Mouse (Mus musculus) liver, embryonic 15.5 days (tissue): ENCODE measurements around the gene Tmco1. TPM values are rescaled to one million over a fixed set of nuclear protein-coding genes. Genes with fewer than 3 reads are reported as not detected.

Experiments used
- ATAC-seq: fragments of 200-750 bp; cut with Nextera tagmentation; 2 replicates; pipeline ENCODE4 v1.8.0; 2017; ENCODE audit warnings: moderate number of reproducible peaks, mild to moderate bottlenecking, moderate library complexity; ENCODE audit not compliant: insufficient read depth
- H3K27ac ChIP-seq: fragments of 300-500 bp; sonication (generic); replicated peaks from 2 replicates; pipeline ENCODE4 v1.5.1; 2015; ENCODE audit warnings: mild to moderate bottlenecking, inconsistent platforms
- H3K27me3 ChIP-seq: fragments of 300-500 bp; sonication (generic); 2 replicates; pipeline ENCODE4 v1.6.1; 2015; ENCODE audit warnings: mild to moderate bottlenecking, inconsistent platforms
- H3K36me3 ChIP-seq: fragments of 300-500 bp; sonication (generic); replicated peaks from 2 replicates; pipeline ENCODE4 v1.6.1; 2015; ENCODE audit warnings: moderate library complexity, mild to moderate bottlenecking, inconsistent platforms
- H3K4me1 ChIP-seq: fragments of 300-500 bp; sonication (generic); replicated peaks from 2 replicates; pipeline ENCODE4 v1.6.1; 2015; ENCODE audit warnings: inconsistent platforms
- H3K4me2 ChIP-seq: fragments of 300-500 bp; sonication (generic); 2 replicates; pipeline ENCODE4 v1.6.1; 2015; ENCODE audit warnings: moderate library complexity, mild to moderate bottlenecking, inconsistent platforms
- H3K4me3 ChIP-seq: fragments of 300-500 bp; sonication (generic); replicated peaks from 2 replicates; pipeline ENCODE4 v1.5.1; 2015; ENCODE audit warnings: mild to moderate bottlenecking, inconsistent platforms
- H3K9ac ChIP-seq: fragments of 300-500 bp; sonication (generic); 2 replicates; pipeline ENCODE4 v1.6.1; 2015; ENCODE audit warnings: moderate library complexity, mild to moderate bottlenecking, inconsistent platforms
- H3K9me3 ChIP-seq: fragments of 300-500 bp; sonication (generic); replicated peaks from 2 replicates; pipeline ENCODE4 v1.6.1; 2016; ENCODE audit warnings: inconsistent platforms
- WGBS: fragments of 180-500 bp; shearing (Covaris S2); methylation state at CpG from one replicate; pipeline ENCODE4 v1.1.7; 2015; ENCODE audit warnings: mixed read lengths; ENCODE audit not compliant: insufficient replicate concordance; 5-methylcytosine and 5-hydroxymethylcytosine counted together
- polyA plus RNA-seq: library from polyadenylated mRNA; unstranded; fragments of >200 nt; fragmentation: Nextera tagmentation; extraction: Ambion mirVana; gene quantifications from 2 replicates; pipeline ENCODE4 v1.2.1, GENCODE M21; 2015

The Tmco1 gene
- polyA plus RNA-seq, 1 experiment from 2014 or later = 55.0 TPM

DNA sequence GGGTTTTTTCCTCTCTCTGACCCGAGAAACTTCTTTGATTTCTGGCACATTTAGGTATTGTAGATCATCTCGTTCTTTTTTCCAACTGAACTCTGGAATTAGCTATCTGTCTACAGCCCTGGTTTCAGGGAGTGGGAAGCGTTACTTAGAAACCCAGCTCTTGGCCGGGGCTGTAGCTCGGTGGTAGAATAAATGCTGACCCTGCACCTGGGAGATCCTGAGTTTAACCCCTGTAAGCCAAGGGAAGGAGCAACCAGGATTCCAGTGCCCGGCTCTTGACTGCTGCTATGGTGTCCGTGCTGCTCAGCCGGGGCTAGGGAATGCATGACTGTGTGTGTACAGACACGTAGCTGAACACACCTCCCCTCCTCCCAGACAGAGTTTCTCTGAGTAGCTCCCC is 50.6 kb downstream of the Tmco1 start:
- ATAC-seq = no peak
- no peak overlapping the region for H3K4me3 ChIP-seq
- H3K4me1 ChIP-seq = peaks cover 15% of the 10 kb centered on the region
- H3K9ac ChIP-seq = no peak overlapping the region
- H3K27ac ChIP-seq = no peak overlapping the region
- H3K36me3 ChIP-seq = peaks cover 99% of the 10 kb centered on the region
- no peak overlapping the region for H3K4me2 ChIP-seq
- WGBS = 91% methylated on average over 9 of the region's 9 CpGs
- H3K9me3 ChIP-seq = no peaks in the 10 kb centered on the region
- no peaks in the 10 kb centered on the region for H3K27me3 ChIP-seq

DNA sequence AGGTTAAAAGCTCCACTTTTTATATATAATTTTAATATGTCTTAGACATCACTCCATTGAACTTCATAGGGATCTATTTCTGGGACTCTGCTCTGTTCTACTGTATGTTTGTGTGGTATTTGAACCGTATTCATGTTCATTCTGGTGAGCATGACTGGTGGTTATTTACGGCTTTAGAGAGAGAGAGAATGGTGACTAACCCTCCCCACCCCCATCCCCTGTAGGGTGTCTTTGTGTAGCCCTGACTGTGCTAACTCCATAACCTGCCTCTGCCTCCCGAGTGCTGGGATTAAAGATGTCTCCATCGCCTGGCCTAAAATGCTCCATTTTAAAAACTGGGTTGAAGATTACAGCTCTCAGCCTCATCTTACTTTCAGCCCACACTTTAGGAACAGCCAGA is 52.1 kb downstream of the Tmco1 start:
- no peak for ATAC-seq
- no peaks in the 10 kb centered on the region for H3K9me3 ChIP-seq
- H3K9ac ChIP-seq = no peak overlapping the region
- no peak overlapping the region for H3K4me2 ChIP-seq
- H3K36me3 ChIP-seq = peaks cover 99% of the 10 kb centered on the region
- peaks cover 4% of the 10 kb centered on the region; the same call in 1 of the 2 replicates for H3K4me1 ChIP-seq
- H3K27ac ChIP-seq = no peak overlapping the region
- whole genome bisulfite sequencing = 87% methylated on average over 4 of the region's 4 CpGs
- H3K4me3 ChIP-seq = no peak overlapping the region
- H3K27me3 ChIP-seq = no peaks in the 10 kb centered on the region

DNA sequence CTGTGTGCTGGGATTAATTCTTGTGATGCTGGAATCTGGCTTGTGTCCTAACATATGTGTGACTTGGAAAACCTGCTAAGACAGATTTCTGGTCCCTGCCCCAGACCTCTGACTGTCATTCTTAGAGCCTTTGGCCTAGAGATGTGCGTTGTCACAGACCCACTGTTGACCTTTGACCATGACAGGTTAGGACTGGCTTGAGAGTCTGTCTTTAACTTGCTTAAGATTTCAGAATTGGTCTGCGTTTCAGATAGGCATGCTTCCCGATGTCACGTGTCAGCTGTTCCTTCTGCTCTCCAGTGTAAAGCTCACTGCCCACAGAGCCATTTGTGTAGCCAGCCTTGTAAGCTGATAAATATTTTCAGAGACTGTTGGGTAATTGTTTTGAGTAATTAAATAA is 54.6 kb downstream of the Tmco1 start:
- Histone ChIP-seq H3K4me3 (no peak overlapping the region), H3K4me1 (peaks cover 15% of the 10 kb centered on the region), H3K27ac (no peak overlapping the region), H3K27me3 (no peaks in the 10 kb centered on the region), H3K4me2 (no peak overlapping the region), H3K9me3 (no peaks in the 10 kb centered on the region), H3K36me3 (peaks cover 99% of the 10 kb centered on the region), H3K9ac (no peak overlapping the region)
- ATAC-seq = no peak
- WGBS = 81% methylated on average over 4 of the region's 4 CpGs

DNA sequence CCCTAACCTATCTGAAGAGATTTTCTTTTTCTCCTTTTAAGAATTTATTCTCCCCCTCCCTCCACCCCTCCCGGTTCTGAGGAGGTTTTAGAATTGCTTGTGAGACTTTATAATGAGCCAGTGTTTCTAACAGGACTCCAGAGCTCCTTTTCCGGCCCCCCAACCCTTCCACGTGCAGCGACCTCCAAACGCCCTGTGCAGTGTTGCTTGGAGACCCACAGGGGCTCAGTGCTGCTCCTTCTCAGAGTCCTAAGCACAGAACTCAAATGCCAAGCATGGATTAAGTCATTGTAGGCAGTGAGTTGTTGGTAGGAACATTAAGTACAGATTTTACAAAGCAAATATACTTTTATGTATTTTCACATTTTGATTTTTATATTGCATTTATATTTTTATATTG is 55.1 kb downstream of the Tmco1 start:
- Histone ChIP-seq H3K27me3 (no peaks in the 10 kb centered on the region), H3K9ac (no peak overlapping the region), H3K36me3 (peaks cover 98% of the 10 kb centered on the region), H3K4me3 (no peak overlapping the region), H3K27ac (no peak overlapping the region), H3K9me3 (no peaks in the 10 kb centered on the region), H3K4me2 (no peak overlapping the region), H3K4me1 (peaks cover 20% of the 10 kb centered on the region)
- no peak for ATAC-seq
- 84% methylated on average over 5 of the region's 5 CpGs for WGBS

DNA sequence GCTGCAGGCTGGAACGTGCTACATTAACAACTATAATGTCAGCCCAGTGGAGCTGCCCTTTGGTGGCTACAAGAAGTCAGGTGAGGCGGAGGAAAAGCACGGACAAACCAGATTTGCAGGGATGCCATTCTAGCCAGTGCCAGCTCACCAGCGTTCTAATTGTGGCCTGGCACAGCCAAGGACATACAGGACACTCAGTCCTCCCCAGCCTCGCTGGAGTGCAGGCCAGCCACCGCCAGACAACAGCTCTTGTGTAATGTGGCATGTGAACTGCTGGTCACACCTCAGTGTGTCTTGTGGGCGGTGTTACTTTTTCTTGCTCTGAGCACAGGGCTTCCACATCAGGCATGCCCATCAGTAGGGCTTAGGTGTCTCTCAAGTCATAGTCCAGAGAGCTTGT is 57.6 kb downstream of the Tmco1 start:
- Histone ChIP-seq H3K27ac (peak overlapping the region; percentile 11; the same call in 1 of the 2 replicates), H3K27me3 (no peaks in the 10 kb centered on the region), H3K9ac (no peak overlapping the region), H3K4me2 (no peak overlapping the region), H3K36me3 (peaks cover 98% of the 10 kb centered on the region), H3K4me3 (no peak overlapping the region), H3K9me3 (no peaks in the 10 kb centered on the region), H3K4me1 (peaks cover 45% of the 10 kb centered on the region)
- WGBS = 91% methylated on average over 7 of the region's 7 CpGs
- ATAC-seq = no peak

DNA sequence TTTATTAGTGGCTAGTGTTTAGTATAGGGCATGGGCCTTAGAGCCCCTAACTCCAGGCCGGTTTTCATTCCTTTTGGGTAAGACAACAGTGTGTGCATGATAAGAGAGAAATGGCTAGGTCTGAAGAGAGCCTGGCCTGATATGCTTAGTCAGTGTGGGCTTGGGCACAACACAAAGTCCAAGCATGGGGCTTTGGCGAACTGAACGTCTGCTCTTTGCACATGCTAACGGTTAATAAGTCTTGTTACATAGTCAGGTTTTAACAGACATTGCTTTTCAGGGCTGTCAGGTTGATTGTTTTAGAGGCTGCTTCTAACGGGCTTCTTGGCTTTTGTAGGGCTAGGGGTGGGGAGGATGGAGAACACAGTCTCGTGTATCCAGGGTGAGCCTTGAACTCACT is 58.4 kb downstream of the Tmco1 start:
- 72% methylated on average over 6 of the region's 6 CpGs for WGBS
- no peak overlapping the region for H3K4me3 ChIP-seq
- no peaks in the 10 kb centered on the region for H3K27me3 ChIP-seq
- peaks cover 53% of the 10 kb centered on the region for H3K4me1 ChIP-seq
- peaks cover 98% of the 10 kb centered on the region for H3K36me3 ChIP-seq
- no peak for ATAC-seq
- peak overlapping the region; percentile 88; the same call in 1 of the 2 replicates for H3K27ac ChIP-seq
- H3K9me3 ChIP-seq = no peaks in the 10 kb centered on the region
- H3K9ac ChIP-seq = no peak overlapping the region
- no peak overlapping the region for H3K4me2 ChIP-seq

DNA sequence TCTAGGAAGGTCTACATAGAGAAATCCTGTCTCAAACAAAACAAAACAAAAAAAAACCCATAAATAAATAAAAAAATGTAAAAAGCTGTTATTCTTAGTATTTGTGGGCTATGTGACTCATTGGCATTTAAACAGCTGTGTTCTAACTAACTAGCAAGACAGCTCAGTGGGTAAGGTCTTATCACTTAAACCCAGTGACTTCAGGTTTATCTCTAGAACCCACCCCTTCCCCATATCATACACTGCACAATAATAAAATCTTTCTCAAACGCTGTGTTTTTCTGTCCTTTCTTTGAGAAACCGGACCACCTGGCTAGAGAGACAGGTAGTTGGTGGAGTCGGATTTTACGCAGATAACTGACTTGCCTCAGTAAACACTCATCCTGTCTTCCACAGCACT is 59.8 kb downstream of the Tmco1 start:
- peaks cover 56% of the 10 kb centered on the region for H3K4me1 ChIP-seq
- no peaks in the 10 kb centered on the region for H3K9me3 ChIP-seq
- 31% methylated on average over 4 of the region's 4 CpGs for WGBS
- H3K4me3 ChIP-seq = 0 out of 2 replicates have a peak overlapping the region, but pooled peaks have one; percentile 18
- peak overlapping the region; percentile 41 for H3K9ac ChIP-seq
- peaks cover 98% of the 10 kb centered on the region for H3K36me3 ChIP-seq
- H3K4me2 ChIP-seq = peak overlapping the region; percentile 51
- H3K27ac ChIP-seq = peak overlapping the region; percentile 88
- no peaks in the 10 kb centered on the region for H3K27me3 ChIP-seq
- ATAC-seq = peak; percentile 81

DNA sequence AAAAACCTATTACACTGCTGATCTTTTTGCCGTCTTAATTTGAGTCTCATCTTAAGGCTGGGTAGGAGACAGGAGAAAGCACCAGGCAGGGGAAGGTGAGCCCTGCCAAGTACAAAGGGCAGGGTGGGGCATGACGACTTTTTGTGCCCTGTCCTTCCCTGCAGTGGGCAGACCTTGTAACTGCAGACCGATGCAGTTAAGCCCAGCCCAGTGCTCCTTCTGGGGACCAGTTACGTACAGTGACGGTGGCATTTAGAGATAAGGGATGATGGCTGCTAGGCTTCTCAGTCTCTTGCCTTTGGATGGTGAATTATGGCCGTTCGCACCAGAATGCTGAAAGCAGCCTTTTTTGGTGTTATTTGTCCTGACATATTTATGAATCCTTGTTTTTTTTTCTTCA is 60.3 kb downstream of the Tmco1 start:
- peak; percentile 93 for ATAC-seq
- Histone ChIP-seq H3K4me3 (0 out of 2 replicates have a peak overlapping the region, but pooled peaks have one; percentile 18), H3K4me2 (peak overlapping the region; percentile 51), H3K36me3 (peaks cover 98% of the 10 kb centered on the region), H3K4me1 (peaks cover 56% of the 10 kb centered on the region), H3K9me3 (no peaks in the 10 kb centered on the region), H3K27me3 (no peaks in the 10 kb centered on the region), H3K9ac (peak overlapping the region; percentile 41), H3K27ac (peak overlapping the region; percentile 88)
- WGBS = 29% methylated on average over 7 of the region's 7 CpGs

DNA sequence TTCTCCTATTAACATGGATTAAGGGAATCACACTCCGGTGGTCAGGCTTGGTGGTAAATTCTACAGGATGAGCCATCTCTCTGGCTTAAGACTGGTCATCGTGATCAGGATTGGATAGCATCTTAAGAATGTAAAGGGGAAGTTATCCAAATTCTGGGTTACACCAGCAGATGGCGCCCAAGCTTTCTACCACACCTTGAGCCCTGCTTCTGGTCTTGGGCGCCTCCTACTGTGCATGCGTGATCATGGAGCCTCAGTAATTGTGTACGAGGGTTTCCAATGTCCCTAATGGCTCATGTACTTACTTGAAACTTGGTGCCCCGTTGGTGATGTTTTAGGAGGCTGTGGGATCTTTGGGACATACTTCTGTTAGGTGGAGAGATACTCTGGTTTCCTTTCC is 61.7 kb downstream of the Tmco1 start:
- Histone ChIP-seq H3K4me1 (peaks cover 67% of the 10 kb centered on the region), H3K4me2 (no peak overlapping the region), H3K9me3 (no peaks in the 10 kb centered on the region), H3K9ac (peak overlapping the region; percentile 22; the same call in 1 of the 2 replicates), H3K27me3 (no peaks in the 10 kb centered on the region), H3K27ac (peak overlapping the region; percentile 88), H3K4me3 (no peak overlapping the region), H3K36me3 (peaks cover 98% of the 10 kb centered on the region)
- WGBS = 3% methylated on average over 7 of the region's 7 CpGs
- ATAC-seq = peak; percentile 37

DNA sequence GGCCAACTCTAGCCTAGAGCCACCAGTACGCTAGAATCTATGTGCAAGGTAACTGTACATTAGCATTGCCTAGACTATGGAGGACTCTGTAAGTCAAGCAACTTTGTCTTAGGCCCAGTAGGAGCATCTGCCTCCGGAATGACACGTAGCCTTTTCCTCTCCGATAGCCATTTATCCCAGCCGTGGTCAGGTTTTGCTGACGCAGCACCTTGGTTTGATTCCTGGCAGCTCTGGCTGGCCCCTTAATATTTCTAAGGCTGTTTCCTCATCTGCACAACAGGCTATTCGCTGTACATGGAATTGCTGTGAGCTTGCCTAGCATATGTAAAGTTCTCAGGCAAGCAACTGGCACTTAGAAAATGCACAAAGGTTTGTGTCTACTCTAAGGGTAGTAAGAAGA is 64.6 kb downstream of the Tmco1 start:
- WGBS = 88% methylated on average over 7 of the region's 7 CpGs
- Histone ChIP-seq H3K4me2 (no peak overlapping the region), H3K9ac (no peak overlapping the region), H3K36me3 (peaks cover 98% of the 10 kb centered on the region), H3K4me1 (peaks cover 81% of the 10 kb centered on the region), H3K4me3 (no peak overlapping the region), H3K27ac (no peak overlapping the region), H3K27me3 (no peaks in the 10 kb centered on the region), H3K9me3 (no peaks in the 10 kb centered on the region)
- no peak for ATAC-seq

DNA sequence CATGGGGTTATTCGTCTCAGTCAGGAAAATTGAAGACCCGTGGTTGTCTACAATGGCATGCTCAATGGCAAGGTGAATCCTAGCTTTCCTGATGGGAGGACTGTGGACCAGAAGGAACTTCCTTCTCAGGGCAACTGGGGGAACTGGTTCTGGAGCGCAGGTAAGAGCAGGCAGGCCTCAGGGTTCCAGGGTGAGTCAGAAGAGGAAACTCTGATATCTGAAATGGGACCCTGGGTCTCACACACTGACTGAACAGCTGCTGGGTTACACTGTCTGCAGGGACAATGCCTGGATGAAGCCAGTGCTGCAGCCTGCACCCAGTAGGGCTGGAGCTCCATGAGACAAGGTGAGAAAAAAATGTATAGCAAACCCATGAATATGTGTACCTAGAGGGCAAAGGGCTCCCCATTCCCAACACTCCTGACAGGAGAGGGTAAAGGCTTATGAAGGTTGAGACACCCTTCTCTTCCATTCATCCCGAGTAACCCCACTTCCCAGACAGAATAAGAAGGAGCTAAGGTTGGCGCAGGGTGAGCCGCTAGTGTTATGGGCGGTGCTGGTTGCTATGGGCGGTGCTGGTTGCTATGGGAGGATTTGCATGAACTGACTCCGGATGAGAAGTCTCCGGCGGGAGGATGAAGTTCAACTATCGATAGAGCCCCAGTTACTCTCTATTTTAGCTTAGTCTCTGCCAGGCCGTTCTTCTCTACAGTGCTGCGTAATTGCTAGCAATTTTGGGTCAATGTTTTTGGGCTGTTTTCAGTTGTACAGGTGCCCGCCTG is 66.0 kb downstream of the Tmco1 start:
- H3K9ac ChIP-seq = peak overlapping the region; percentile 34; the same call in 1 of the 2 replicates

More for the DNA sequence above, 66.0 kb downstream of the Tmco1 start:
- H3K4me1 ChIP-seq = peaks cover 80% of the 10 kb centered on the region
- peak overlapping the region; percentile 59 for H3K4me2 ChIP-seq
- ATAC-seq = peak; percentile 72
- H3K4me3 ChIP-seq = peak overlapping the region; percentile 37
- no peaks in the 10 kb centered on the region for H3K9me3 ChIP-seq
- 28% methylated on average over 15 of the region's 15 CpGs for WGBS
- peaks cover 98% of the 10 kb centered on the region for H3K36me3 ChIP-seq
- no peaks in the 10 kb centered on the region for H3K27me3 ChIP-seq
- peak overlapping the region; percentile 82 for H3K27ac ChIP-seq
